Mouse (Mus musculus): ENCODE measurements around the gene Dot1l.
A peak's percentile ranks its signal among the peaks of the same experiment; 100 is the strongest.
"Not testable (repeated sequence)": the region's sequence is repeated elsewhere in the genome, so short reads cannot be mapped to it uniquely, and the experiment has no call there.

Dot1l gene

GRCm38 (mm10) chr10:80812391-80813041 is 57.5 kb downstream of the Dot1l start:
- DNase-seq (ENCODE audit: low read depth): no peak

GRCm38 (mm10) chr10:80813366-80813765 is 58.4 kb downstream of the Dot1l start, which contains the start of gene Jsrp1:
Gene Jsrp1, minus strand, starts transcription at chr10:80813498.
- no peak for DNase-seq (ENCODE audit: low read depth)

- no peak for DNase-seq (ENCODE audit: low read depth)
Measured at GRCm38 (mm10) chr10:80814800-80815199, 59.8 kb downstream of the Dot1l start.

- DNase-seq (ENCODE audit: low read depth): not testable (repeated sequence)
Measured at GRCm38 (mm10) chr10:80816303-80816702, 61.3 kb downstream of the Dot1l start.

- DNase-seq (ENCODE audit: low read depth): no peak
Measured at GRCm38 (mm10) chr10:80817164-80817563, 62.2 kb downstream of the Dot1l start.

- not testable (repeated sequence) for DNase-seq (ENCODE audit: low read depth)
Measured at GRCm38 (mm10) chr10:80817955-80818354, 62.9 kb downstream of the Dot1l start.

GRCm38 (mm10) chr10:80818599-80819281 is 63.7 kb downstream of the Dot1l start:
- no peak for DNase-seq (ENCODE audit: low read depth)

- no peak for DNase-seq (ENCODE audit: low read depth)
Measured at GRCm38 (mm10) chr10:80819406-80819805, 64.4 kb downstream of the Dot1l start.

GRCm38 (mm10) chr10:80821991-80822390 is 67.0 kb downstream of the Dot1l start:
- no peak for DNase-seq (ENCODE audit: low read depth)

GRCm38 (mm10) chr10:80822528-80822927 is 67.5 kb downstream of the Dot1l start:
- DNase-seq (ENCODE audit: low read depth): no peak

- DNase-seq (ENCODE audit: low read depth): no peak
Measured at GRCm38 (mm10) chr10:80823316-80823715, 68.3 kb downstream of the Dot1l start.

- DNase-seq (ENCODE audit: low read depth): no peak
Measured at GRCm38 (mm10) chr10:80823847-80824643, 69.0 kb downstream of the Dot1l start.

GRCm38 (mm10) chr10:80824827-80825226 is 69.8 kb downstream of the Dot1l start:
- no peak for DNase-seq (ENCODE audit: low read depth)

GRCm38 (mm10) chr10:80826151-80827062 is 71.4 kb downstream of the Dot1l start, which contains the start of gene Oaz1:
Gene Oaz1, plus strand, starts transcription at chr10:80826656.
- DNase-seq (ENCODE audit: low read depth): peak; percentile 100

GRCm38 (mm10) chr10:80827063-80827869 is 72.3 kb downstream of the Dot1l start:
- no peak for DNase-seq (ENCODE audit: low read depth)

GRCm38 (mm10) chr10:80827870-80828420 is 72.9 kb downstream of the Dot1l start:
- DNase-seq (ENCODE audit: low read depth): no peak

GRCm38 (mm10) chr10:80828587-80828986 is 73.6 kb downstream of the Dot1l start:
- not testable (repeated sequence) for DNase-seq (ENCODE audit: low read depth)

- DNase-seq (ENCODE audit: low read depth): no peak
Measured at GRCm38 (mm10) chr10:80829359-80830278, 74.6 kb downstream of the Dot1l start.

GRCm38 (mm10) chr10:80831136-80831535 is 76.1 kb downstream of the Dot1l start:
- DNase-seq (ENCODE audit: low read depth): no peak

All from fibroblast of lung, adult 2 months (primary cell).